Mouse (Mus musculus) heart, embryonic 15.5 days (tissue): ENCODE measurements around the gene Meox1. TPM values are rescaled to one million over a fixed set of nuclear protein-coding genes. Genes with fewer than 3 reads are reported as not detected.
A peak's percentile ranks its signal among the peaks of the same experiment; 100 is the strongest.

Experiments
- ATAC-seq: fragments of 200-750 bp; cut with Nextera tagmentation; replicated peaks from 2 replicates; pipeline ENCODE4 v1.8.0; 2017; ENCODE audit warnings: low read depth, moderate TSS enrichment; ENCODE audit not compliant: insufficient number of reproducible peaks, insufficient read depth, low FRiP score
- H3K27ac ChIP-seq: fragments of 300-500 bp; sonication (generic); 2 replicates; pipeline ENCODE4 v1.5.1; 2015; ENCODE audit warnings: mild to moderate bottlenecking, inconsistent platforms
- H3K27me3 ChIP-seq: fragments of 300-500 bp; sonication (generic); 2 replicates; pipeline ENCODE4 v1.6.1; 2015; ENCODE audit warnings: inconsistent platforms
- H3K36me3 ChIP-seq: fragments of 300-500 bp; sonication (generic); 2 replicates; pipeline ENCODE4 v1.6.1; 2015; ENCODE audit warnings: mild to moderate bottlenecking, inconsistent platforms
- H3K4me1 ChIP-seq: fragments of 300-500 bp; sonication (generic); replicated peaks from 2 replicates; pipeline ENCODE4 v1.6.1; 2015; ENCODE audit warnings: inconsistent platforms
- H3K4me2 ChIP-seq: fragments of 300-500 bp; sonication (generic); 2 replicates; pipeline ENCODE4 v1.6.1; 2015; ENCODE audit warnings: inconsistent platforms, mild to moderate bottlenecking, moderate library complexity
- H3K4me3 ChIP-seq: fragments of 300-500 bp; sonication (generic); 2 replicates; pipeline ENCODE4 v1.5.1; 2015; ENCODE audit warnings: mild to moderate bottlenecking, inconsistent platforms
- H3K9ac ChIP-seq: fragments of 300-500 bp; sonication (generic); 2 replicates; pipeline ENCODE4 v1.6.1; 2015; ENCODE audit warnings: mild to moderate bottlenecking, inconsistent platforms
- H3K9me3 ChIP-seq: fragments of 300-500 bp; sonication (generic); replicated peaks from 2 replicates; pipeline ENCODE4 v1.6.1; 2016; ENCODE audit warnings: inconsistent platforms
- WGBS: fragments of 180-500 bp; shearing (Covaris S2); methylation state at CpG from one replicate; pipeline ENCODE4 v1.1.7; 2015; ENCODE audit warnings: mixed read lengths; 5-methylcytosine and 5-hydroxymethylcytosine counted together
- polyA plus RNA-seq: library from polyadenylated mRNA; unstranded; fragments of >200 nt; fragmentation: Nextera tagmentation; extraction: Ambion mirVana; gene quantifications from 2 replicates; pipeline ENCODE4 v1.2.1, GENCODE M21; 2015

Gene Meox1
- polyA plus RNA-seq, 1 experiment from 2014 or later = 19.8 TPM

DNA sequence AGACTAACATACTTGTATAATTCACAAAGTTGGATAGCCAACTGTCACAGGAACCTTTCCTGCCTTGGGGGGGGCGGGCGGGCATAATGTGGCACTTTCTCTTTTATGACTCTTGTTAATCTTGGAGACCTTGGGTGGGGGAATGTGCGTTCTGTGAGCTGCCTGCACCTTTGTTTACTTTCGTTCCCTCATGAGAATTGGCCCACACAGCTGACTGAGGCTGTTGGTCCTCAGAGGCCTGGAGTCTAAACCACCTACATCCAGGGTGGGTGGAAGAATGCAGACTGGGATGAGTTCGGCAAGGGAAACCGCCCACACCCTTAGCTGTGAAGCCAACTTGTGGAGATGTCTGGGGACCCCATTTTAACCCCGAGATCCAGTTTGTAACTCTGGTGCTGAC, 13.0 kb downstream of the Meox1 start:
- peak overlapping the region; percentile 81 for H3K27ac ChIP-seq
- peak overlapping the region; percentile 43 for H3K4me3 ChIP-seq
- H3K4me2 ChIP-seq = peak overlapping the region; percentile 71
- no peaks in the 10 kb centered on the region for H3K9me3 ChIP-seq
- 45% methylated on average over 7 of the region's 7 CpGs for WGBS
- H3K27me3 ChIP-seq = no peaks in the 10 kb centered on the region
- peaks cover 56% of the 10 kb centered on the region for H3K4me1 ChIP-seq
- H3K9ac ChIP-seq = 0 out of 2 replicates have a peak overlapping the region, but pooled peaks have one; percentile 50
- no peaks in the 10 kb centered on the region for H3K36me3 ChIP-seq
- ATAC-seq = no peak

DNA sequence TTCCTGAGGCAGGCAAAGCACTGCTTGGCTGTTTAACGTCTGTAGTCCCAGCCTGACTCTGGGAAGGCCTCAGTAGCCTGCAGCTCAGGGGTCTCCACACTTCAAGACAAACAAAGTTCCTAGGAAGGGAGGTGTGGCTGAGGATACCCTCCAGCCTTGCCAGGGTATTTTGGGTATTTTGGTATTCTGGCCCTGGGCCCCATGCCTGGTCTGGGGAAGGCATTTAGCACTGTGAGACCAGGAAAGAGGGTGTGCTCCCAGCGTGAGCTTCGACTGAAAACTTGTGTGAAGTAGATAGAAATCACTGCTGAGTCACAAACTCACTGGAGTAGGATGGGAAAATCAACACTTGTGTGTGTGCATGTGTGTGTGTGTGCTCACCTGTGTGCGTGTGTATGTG, 14.5 kb downstream of the Meox1 start:
- H3K4me1 ChIP-seq = peaks cover 42% of the 10 kb centered on the region
- ATAC-seq = no peak
- no peak overlapping the region for H3K4me2 ChIP-seq
- no peaks in the 10 kb centered on the region for H3K9me3 ChIP-seq
- no peaks in the 10 kb centered on the region for H3K36me3 ChIP-seq
- H3K4me3 ChIP-seq = no peak overlapping the region
- WGBS = 65% methylated on average over 4 of the region's 4 CpGs
- H3K9ac ChIP-seq = no peak overlapping the region
- H3K27me3 ChIP-seq = no peaks in the 10 kb centered on the region
- H3K27ac ChIP-seq = peak overlapping the region; percentile 33; the same call in 1 of the 2 replicates

DNA sequence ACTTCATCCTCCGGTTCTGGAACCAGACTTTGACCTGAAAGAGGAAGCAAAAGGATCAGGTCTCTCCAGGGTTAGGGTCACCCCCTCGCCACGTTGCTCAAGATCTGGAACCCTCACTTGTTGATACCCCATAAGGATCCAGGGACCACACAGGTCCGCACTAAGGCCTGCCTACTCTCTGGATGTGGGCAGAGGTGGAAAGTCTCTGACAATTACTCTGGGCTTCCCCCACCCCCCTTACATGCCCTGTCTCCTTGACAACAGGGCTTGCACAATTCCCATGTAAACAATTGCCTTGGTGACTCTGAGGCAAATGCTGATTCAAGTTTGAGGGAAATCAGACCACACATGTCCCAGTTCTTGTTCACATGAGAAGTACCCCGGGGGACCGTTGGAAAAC, 15.5 kb downstream of the Meox1 start:
- H3K9ac ChIP-seq = no peak overlapping the region
- WGBS = 65% methylated on average over 6 of the region's 6 CpGs
- no peak overlapping the region for H3K4me2 ChIP-seq
- peaks cover 43% of the 10 kb centered on the region for H3K4me1 ChIP-seq
- H3K36me3 ChIP-seq = no peaks in the 10 kb centered on the region
- no peak for ATAC-seq
- H3K4me3 ChIP-seq = no peak overlapping the region
- H3K27me3 ChIP-seq = no peaks in the 10 kb centered on the region
- 0 out of 2 replicates have a peak overlapping the region, but pooled peaks have one; percentile 33 for H3K27ac ChIP-seq
- H3K9me3 ChIP-seq = no peaks in the 10 kb centered on the region

DNA sequence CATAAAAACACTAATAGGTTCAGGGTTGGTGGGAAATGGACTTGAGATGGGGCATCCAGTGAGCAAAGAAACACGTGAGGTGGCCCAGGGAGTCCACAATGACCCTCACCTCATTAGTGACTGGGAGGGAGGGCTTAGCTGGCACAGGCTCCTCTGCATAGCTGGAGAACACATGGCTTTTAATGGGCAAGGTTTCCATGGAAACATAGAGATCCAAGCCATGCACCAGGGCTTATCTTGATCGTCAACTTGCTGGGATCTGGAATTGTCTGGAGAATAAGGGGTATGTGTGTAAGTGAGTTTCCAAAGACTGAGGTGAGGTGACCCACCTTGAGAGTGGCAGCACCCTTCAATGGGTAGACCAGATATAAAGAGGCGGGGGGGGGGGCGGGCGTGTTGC, 19.2 kb downstream of the Meox1 start:
- WGBS = 79% methylated on average over 5 of the region's 5 CpGs
- H3K9ac ChIP-seq = no peak overlapping the region

DNA sequence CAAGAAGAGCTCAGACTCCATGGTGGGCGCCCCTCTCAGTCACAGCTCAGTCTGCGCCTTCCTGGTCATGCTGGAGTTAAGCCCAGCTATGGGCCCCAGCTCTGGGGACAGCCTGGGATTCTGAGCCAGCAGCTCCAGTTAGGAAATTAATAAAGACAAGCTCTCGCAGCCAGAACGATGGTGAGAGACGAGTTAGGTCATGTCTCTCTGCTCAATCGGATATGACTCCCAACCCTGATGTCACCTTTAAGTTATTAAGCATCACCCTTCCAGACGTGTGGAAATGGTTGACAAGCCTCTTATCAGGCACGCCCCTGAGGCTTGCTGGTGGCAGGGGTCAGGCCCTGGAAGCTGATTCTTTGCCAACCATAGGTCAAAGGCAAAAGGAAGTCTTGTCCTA, 20.3 kb downstream of the Meox1 start:
- peak; percentile 47 for ATAC-seq
- Histone ChIP-seq H3K27ac (peak overlapping the region; percentile 7; the same call in 1 of the 2 replicates), H3K4me1 (peaks cover 20% of the 10 kb centered on the region), H3K36me3 (no peaks in the 10 kb centered on the region), H3K9me3 (no peaks in the 10 kb centered on the region), H3K4me2 (no peak overlapping the region), H3K9ac (no peak overlapping the region), H3K4me3 (no peak overlapping the region), H3K27me3 (no peaks in the 10 kb centered on the region)
- WGBS = 32% methylated on average over 8 of the region's 8 CpGs

More for the DNA sequence above, 19.2 kb downstream of the Meox1 start:
- 0 out of 2 replicates have a peak overlapping the region, but pooled peaks have one; percentile 7 for H3K27ac ChIP-seq
- peaks cover 20% of the 10 kb centered on the region for H3K4me1 ChIP-seq
- no peaks in the 10 kb centered on the region for H3K27me3 ChIP-seq
- H3K36me3 ChIP-seq = no peaks in the 10 kb centered on the region
- H3K4me2 ChIP-seq = no peak overlapping the region
- no peak for ATAC-seq
- H3K4me3 ChIP-seq = no peak overlapping the region
- no peaks in the 10 kb centered on the region for H3K9me3 ChIP-seq

DNA sequence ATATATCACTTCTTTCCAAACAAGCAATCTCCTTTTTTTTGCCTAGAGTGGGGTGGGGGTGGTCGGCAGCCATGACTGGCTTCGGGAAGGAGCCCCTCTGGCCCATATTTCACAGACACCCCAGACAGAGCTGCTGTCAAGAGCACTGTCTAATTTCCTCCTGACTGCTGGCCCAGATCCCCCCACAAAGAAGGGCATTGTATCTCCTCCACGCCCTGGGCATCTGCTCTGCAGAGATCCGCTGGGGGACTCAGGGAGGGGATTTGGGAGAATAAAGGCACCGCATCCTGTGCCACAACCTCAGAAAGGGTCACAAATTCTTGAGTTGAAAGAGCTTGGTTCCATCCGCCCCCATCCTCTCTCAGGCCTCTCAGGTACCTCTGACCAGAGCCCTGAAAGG, 22.7 kb downstream of the Meox1 start:
- peaks cover 32% of the 10 kb centered on the region for H3K4me1 ChIP-seq
- no peak overlapping the region for H3K4me3 ChIP-seq
- H3K27ac ChIP-seq = no peak overlapping the region
- WGBS = 79% methylated on average over 6 of the region's 6 CpGs
- H3K36me3 ChIP-seq = no peaks in the 10 kb centered on the region
- H3K9ac ChIP-seq = no peak overlapping the region
- ATAC-seq = no peak
- H3K9me3 ChIP-seq = no peaks in the 10 kb centered on the region
- H3K4me2 ChIP-seq = no peak overlapping the region
- no peaks in the 10 kb centered on the region for H3K27me3 ChIP-seq

DNA sequence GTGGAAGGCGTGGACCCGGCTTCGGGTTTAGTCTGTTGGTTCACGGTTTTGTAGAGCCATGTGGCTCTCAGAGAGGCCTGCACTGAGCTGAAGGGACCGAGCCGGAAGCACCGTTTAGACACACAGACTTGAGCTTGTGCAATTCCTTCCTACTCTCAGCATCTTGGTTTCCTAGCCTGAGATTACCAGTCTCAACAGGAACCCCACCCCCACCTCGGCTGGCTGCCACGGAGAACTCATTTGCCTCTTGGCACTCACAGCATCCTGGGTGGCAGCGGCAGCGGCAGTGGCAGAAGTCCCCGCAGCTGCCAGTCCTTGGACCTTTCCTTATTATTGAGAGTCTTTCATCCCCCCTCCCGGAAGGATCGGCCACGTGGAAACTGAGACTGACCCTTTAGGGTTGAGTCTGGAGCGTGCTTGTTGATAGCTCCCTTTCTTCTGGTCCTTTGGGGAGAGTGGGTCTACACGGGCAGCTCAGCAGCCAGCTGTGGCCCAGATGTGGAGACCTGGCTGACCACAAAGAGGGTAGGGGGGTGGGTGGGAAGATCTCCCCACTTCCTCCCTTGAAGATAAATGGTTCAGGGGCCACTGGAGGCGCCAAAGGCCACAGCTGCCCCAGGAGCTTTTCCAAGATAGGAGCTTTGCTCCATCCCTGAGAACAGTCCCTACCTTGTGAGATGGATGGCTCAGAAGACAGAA, 24.0 kb downstream of the Meox1 start:
- no peak overlapping the region for H3K9ac ChIP-seq
- no peak overlapping the region for H3K4me3 ChIP-seq
- ATAC-seq = no peak
- no peaks in the 10 kb centered on the region for H3K9me3 ChIP-seq
- H3K4me2 ChIP-seq = no peak overlapping the region
- WGBS = 51% methylated on average over 18 of the region's 18 CpGs
- no peaks in the 10 kb centered on the region for H3K36me3 ChIP-seq
- H3K27ac ChIP-seq = 0 out of 2 replicates have a peak overlapping the region, but pooled peaks have one; percentile 29
- no peaks in the 10 kb centered on the region for H3K27me3 ChIP-seq
- H3K4me1 ChIP-seq = peaks cover 32% of the 10 kb centered on the region

DNA sequence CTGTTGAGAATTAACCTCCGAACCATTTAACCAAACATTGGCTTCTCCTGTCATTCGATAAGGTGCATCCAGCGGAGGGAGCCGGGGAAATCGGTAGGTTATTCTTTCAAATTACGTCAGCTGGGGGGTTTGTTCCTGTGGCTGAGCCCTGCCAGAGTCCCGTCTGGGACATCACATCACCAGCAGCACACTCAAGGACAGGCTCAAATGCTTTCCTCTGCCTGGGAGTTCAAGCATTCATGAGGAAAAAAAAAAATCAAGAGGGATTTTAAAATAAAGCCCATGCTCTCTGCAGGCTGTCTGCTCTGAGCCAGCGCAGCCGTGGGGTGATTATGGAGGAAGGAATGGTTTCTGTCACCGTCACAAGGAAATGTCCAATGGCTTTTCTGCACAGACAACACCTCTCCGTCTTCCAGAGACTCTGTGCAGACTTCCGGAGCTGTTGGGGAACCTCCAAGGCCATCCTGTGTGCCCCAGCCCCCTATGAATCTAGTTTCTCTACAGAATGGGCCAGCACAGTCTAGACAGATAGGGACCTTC, 26.6 kb downstream of the Meox1 start:
- H3K9ac ChIP-seq = 0 out of 2 replicates have a peak overlapping the region, but pooled peaks have one; percentile 3
- no peak overlapping the region for H3K4me3 ChIP-seq
- no peaks in the 10 kb centered on the region for H3K9me3 ChIP-seq
- H3K36me3 ChIP-seq = no peaks in the 10 kb centered on the region
- 0 out of 2 replicates have a peak overlapping the region, but pooled peaks have one; percentile 11 for H3K4me2 ChIP-seq
- H3K4me1 ChIP-seq = peaks cover 22% of the 10 kb centered on the region
- WGBS = 33% methylated on average over 12 of the region's 12 CpGs
- peak; percentile 81 for ATAC-seq
- no peaks in the 10 kb centered on the region for H3K27me3 ChIP-seq
- H3K27ac ChIP-seq = peak overlapping the region; percentile 77

DNA sequence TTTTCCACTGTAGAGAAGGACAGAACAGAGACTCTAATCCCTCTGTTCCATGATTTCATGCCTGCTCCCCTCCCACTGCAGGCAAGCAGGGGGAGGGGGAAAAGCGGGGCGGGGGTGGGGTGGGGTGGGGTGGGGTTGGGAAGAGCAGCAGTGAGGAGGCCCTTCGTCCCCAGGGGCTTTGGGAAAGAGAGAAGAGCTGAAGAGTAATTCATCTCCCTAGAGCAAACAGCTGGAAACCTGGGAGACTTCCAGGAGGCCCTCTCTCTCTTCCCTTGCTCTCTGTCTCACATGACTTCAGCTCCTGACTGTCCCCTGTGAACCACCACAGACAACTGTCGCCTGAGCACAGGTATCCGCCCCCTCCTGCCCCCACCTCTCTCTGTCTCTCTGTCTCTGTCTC, 35.4 kb downstream of the Meox1 start:
- Histone ChIP-seq H3K27ac (0 out of 2 replicates have a peak overlapping the region, but pooled peaks have one; percentile 9), H3K9ac (no peak overlapping the region), H3K27me3 (no peaks in the 10 kb centered on the region), H3K4me3 (no peak overlapping the region), H3K9me3 (no peaks in the 10 kb centered on the region), H3K4me1 (peaks cover 20% of the 10 kb centered on the region), H3K36me3 (no peaks in the 10 kb centered on the region), H3K4me2 (no peak overlapping the region)
- no peak for ATAC-seq
- 32% methylated on average over 4 of the region's 5 CpGs for WGBS

DNA sequence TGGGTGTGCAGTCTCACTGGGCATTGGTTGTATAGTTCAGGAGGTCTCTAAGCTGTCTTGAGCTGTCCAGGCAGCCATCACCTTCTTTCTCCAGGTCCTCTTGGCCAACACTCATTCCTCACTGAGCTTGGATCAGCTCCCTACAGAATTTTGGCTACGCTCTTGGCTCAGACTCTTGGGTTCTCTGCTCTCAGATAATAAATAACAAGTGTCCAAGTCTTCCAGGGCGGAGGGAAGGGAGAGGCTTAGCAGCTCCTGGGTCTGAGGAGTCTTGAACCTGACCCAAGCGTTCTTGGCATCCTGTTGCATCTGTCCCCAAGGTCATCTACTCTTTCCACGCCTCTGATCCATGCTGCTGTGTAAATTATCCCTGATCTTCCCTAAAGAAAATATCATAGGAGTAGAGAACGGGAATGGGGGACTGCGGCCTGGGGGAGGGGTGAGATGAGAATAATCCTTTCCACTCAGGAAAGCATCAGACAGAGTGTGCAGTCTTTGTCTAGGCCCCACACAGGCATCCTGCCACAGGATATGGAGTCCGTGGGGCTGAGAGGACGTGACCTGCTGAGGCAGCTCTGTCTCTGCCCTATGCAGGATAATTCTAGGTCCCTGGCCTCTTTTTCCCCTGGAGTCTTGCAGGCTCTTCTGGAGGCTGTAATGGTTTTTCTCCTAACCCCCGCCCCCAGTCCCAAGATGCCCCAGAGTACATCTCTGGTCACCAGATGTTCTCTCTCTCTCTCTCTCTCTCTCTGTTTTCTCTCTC, 38.0 kb downstream of the Meox1 start:
- Histone ChIP-seq H3K27ac (peak overlapping the region; percentile 25), H3K9ac (no peak overlapping the region), H3K4me2 (no peak overlapping the region; the same call in 1 of the 2 replicates), H3K9me3 (no peaks in the 10 kb centered on the region), H3K4me1 (peaks cover 21% of the 10 kb centered on the region), H3K4me3 (no peak overlapping the region), H3K36me3 (no peaks in the 10 kb centered on the region), H3K27me3 (no peaks in the 10 kb centered on the region)
- WGBS = 59% methylated on average over 9 of the region's 9 CpGs
- ATAC-seq = 0 out of 2 replicates have a peak, but pooled peaks have one; percentile 28

DNA sequence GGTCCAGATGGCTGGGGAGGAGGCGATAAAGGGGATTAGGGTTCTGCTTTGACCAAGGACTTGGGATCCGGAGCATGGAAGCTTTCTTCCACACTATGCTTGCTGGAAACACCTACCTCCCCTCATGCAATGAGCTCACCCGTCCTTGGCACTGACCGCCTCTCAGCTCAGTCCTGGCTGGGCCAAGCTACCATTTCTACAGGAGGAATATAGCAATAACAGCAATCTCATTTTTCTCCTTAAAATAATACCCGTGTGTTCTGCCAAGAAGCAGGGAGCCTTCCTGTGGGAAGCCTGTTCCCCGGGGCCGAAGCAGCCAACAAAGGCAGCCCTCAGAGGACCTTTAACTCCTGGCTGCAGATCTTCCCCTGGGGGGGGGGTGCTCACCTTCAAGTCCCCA, 43.1 kb downstream of the Meox1 start:
- 63% methylated on average over 7 of the region's 7 CpGs for WGBS
- Histone ChIP-seq H3K9ac (no peak overlapping the region), H3K27ac (peak overlapping the region; percentile 68), H3K4me1 (peaks cover 11% of the 10 kb centered on the region), H3K9me3 (no peaks in the 10 kb centered on the region), H3K36me3 (no peaks in the 10 kb centered on the region), H3K4me2 (no peak overlapping the region), H3K27me3 (no peaks in the 10 kb centered on the region), H3K4me3 (no peak overlapping the region)
- ATAC-seq = peak; percentile 65; the same call in 1 of the 2 replicates
